Comparison of ENCODE assay signal across 26 mouse cellular contexts in the genomic region with DNA sequence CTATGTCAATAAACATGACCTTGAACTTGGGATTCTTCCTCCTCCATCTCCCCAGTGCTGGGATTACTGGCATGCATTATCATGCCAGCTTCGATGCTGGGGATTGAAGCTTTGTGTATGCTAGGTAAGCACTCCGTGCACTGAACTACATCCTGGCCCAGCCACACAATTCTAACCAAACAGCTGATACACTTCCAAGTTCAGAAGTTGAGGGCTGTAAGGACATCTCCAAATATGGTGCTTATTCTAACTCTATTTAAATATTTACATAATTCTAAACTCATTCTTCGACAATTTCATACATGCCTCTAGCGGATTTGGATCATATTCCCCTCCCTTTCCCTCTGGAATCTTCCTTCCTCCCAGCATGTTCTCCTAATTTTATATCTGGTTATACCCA. TPM values are rescaled to one million over a fixed set of nuclear protein-coding genes. Genes with fewer than 3 reads are reported as not detected.
A peak's percentile ranks its signal among the peaks of the same experiment; 100 is the strongest.
DNase-seq lines count a peak whose midpoint lies in the region; ATAC-seq and TF ChIP-seq lines count a peak whose summit lies in the region.
"Had no signal": no experiment of that assay in that cellular context is flagged by ENCODE, and none has a peak within 500 bp of the region (broad histone marks: within the 10 kb centered on the region; RNA-seq: fewer than 3 reads in every experiment).

No protein-coding gene starts in this region.

- WGBS in intestine, embryonic 16.5 days: 53% methylated on average over 4 of the region's 4 CpGs
- WGBS in intestine, postnatal 0 days: 49% methylated on average over 4 of the region's 4 CpGs
- WGBS in lung, embryonic 16.5 days: 28% methylated on average over 4 of the region's 4 CpGs
- WGBS in stomach, embryonic 14.5 days: 31% methylated on average over 4 of the region's 4 CpGs
- WGBS in stomach, embryonic 16.5 days: 34% methylated on average over 4 of the region's 4 CpGs

- no peak overlapping the region for H3K27ac ChIP-seq in intestine, embryonic 16.5 days (ENCODE audit: low read length)
- H3K27ac ChIP-seq in intestine, postnatal 0 days (ENCODE audit: low read depth, low read length): no peak overlapping the region
- no peak overlapping the region for H3K27ac ChIP-seq in lung, embryonic 16.5 days (ENCODE audit: low read length)
- H3K27ac ChIP-seq in stomach, embryonic 14.5 days (ENCODE audit: low read length): peak overlapping the region; percentile 84
- peak overlapping the region; percentile 81 for H3K27ac ChIP-seq in stomach, embryonic 16.5 days (ENCODE audit: low read length)
- H3K27ac ChIP-seq: embryonic facial prominence, embryonic 12.5 days; embryonic facial prominence, embryonic 15.5 days; forebrain, embryonic 12.5 days; forebrain, embryonic 15.5 days; hindbrain, embryonic 10.5 days; hindbrain, embryonic 13.5 days had no signal

- H3K4me3 ChIP-seq in intestine, embryonic 16.5 days (ENCODE audit: low read length): no peak overlapping the region
- H3K4me3 ChIP-seq in intestine, postnatal 0 days (ENCODE audit: low read depth, low read length): no peak overlapping the region
- H3K4me3 ChIP-seq in lung, embryonic 16.5 days (ENCODE audit: low read length): no peak overlapping the region
- H3K4me3 ChIP-seq in stomach, embryonic 14.5 days (ENCODE audit: low read depth, low read length): no peak overlapping the region
- no peak overlapping the region for H3K4me3 ChIP-seq in stomach, embryonic 16.5 days (replicated peaks; ENCODE audit: low read length)
- H3K4me3 ChIP-seq: embryonic facial prominence, embryonic 12.5 days; embryonic facial prominence, embryonic 15.5 days; forebrain, embryonic 12.5 days; forebrain, embryonic 15.5 days; hindbrain, embryonic 10.5 days; hindbrain, embryonic 13.5 days had no signal

- no peak overlapping the region for H3K9ac ChIP-seq in intestine, embryonic 16.5 days (ENCODE audit: low read depth, low read length)
- no peak overlapping the region for H3K9ac ChIP-seq in intestine, postnatal 0 days (ENCODE audit: low read depth, low read length)
- no peak overlapping the region for H3K9ac ChIP-seq in lung, embryonic 16.5 days (ENCODE audit: low read length)
- H3K9ac ChIP-seq in stomach, embryonic 14.5 days (replicated peaks; ENCODE audit: low read depth, low read length): no peak overlapping the region
- no peak overlapping the region for H3K9ac ChIP-seq in stomach, embryonic 16.5 days (ENCODE audit: low read length)
- H3K9ac ChIP-seq: embryonic facial prominence, embryonic 12.5 days; embryonic facial prominence, embryonic 15.5 days; forebrain, embryonic 12.5 days; forebrain, embryonic 15.5 days; hindbrain, embryonic 13.5 days had no signal

- H3K4me2 ChIP-seq in intestine, embryonic 16.5 days (ENCODE audit: low read depth, low read length): no peak overlapping the region
- no peak overlapping the region for H3K4me2 ChIP-seq in intestine, postnatal 0 days (replicated peaks; ENCODE audit: low read depth)
- no peak overlapping the region for H3K4me2 ChIP-seq in lung, embryonic 16.5 days (ENCODE audit: low read depth, low read length)
- H3K4me2 ChIP-seq in stomach, embryonic 14.5 days (replicated peaks; ENCODE audit: low read depth, low read length): no peak overlapping the region
- no peak overlapping the region for H3K4me2 ChIP-seq in stomach, embryonic 16.5 days (ENCODE audit: low read depth, low read length)
- H3K4me2 ChIP-seq: embryonic facial prominence, embryonic 12.5 days; embryonic facial prominence, embryonic 15.5 days; forebrain, embryonic 12.5 days; forebrain, embryonic 15.5 days; heart, embryonic 11.5 days; hindbrain, embryonic 13.5 days had no signal

- H3K4me1 ChIP-seq in intestine, embryonic 16.5 days (ENCODE audit: control insufficient read depth, insufficient read depth, low read length): no peaks in the 10 kb centered on the region
- no peaks in the 10 kb centered on the region for H3K4me1 ChIP-seq in intestine, postnatal 0 days (replicated peaks; ENCODE audit: control insufficient read depth, insufficient read depth, low read length)
- no peaks in the 10 kb centered on the region for H3K4me1 ChIP-seq in lung, embryonic 16.5 days (replicated peaks; ENCODE audit: control insufficient read depth, insufficient read depth, low read length)
- no peaks in the 10 kb centered on the region for H3K4me1 ChIP-seq in stomach, embryonic 14.5 days (ENCODE audit: control insufficient read depth, insufficient read depth, low read length)
- H3K4me1 ChIP-seq in stomach, embryonic 16.5 days (ENCODE audit: control insufficient read depth, insufficient read depth, low read length): no peaks in the 10 kb centered on the region
- H3K4me1 ChIP-seq: embryonic facial prominence, embryonic 12.5 days; embryonic facial prominence, embryonic 15.5 days; forebrain, embryonic 12.5 days; forebrain, embryonic 15.5 days; hindbrain, embryonic 10.5 days; hindbrain, embryonic 13.5 days had no signal

- no peak for DNase-seq in lung, postnatal 10 days
- no peak for DNase-seq in gastrocnemius, postnatal 25 days
- DNase-seq: adrenal gland, postnatal 10 days; B cell, adult 2 months; cerebellum, adult 11 months; cerebellum, adult 2 months; cerebellum, adult 9-11 months; cerebellum, postnatal 25 days; gastrocnemius, postnatal 36 days; heart, postnatal 36 days had no signal

- no peaks in the 10 kb centered on the region for H3K27me3 ChIP-seq in intestine, embryonic 16.5 days (replicated peaks; ENCODE audit: control insufficient read depth, insufficient read depth, low read length)
- H3K27me3 ChIP-seq in intestine, postnatal 0 days (replicated peaks; ENCODE audit: control insufficient read depth, insufficient read depth, low read length): no peaks in the 10 kb centered on the region
- no peaks in the 10 kb centered on the region for H3K27me3 ChIP-seq in lung, embryonic 16.5 days (ENCODE audit: control insufficient read depth, insufficient read depth, low read depth, low read length)
- no peaks in the 10 kb centered on the region for H3K27me3 ChIP-seq in stomach, embryonic 14.5 days (ENCODE audit: control insufficient read depth, insufficient read depth, low read length)
- H3K27me3 ChIP-seq in stomach, embryonic 16.5 days (ENCODE audit: control insufficient read depth, insufficient read depth, low read length): no peaks in the 10 kb centered on the region
- H3K27me3 ChIP-seq: CH12.LX; embryonic facial prominence, embryonic 12.5 days; embryonic facial prominence, embryonic 15.5 days; forebrain, embryonic 12.5 days; forebrain, embryonic 15.5 days; hindbrain, embryonic 13.5 days; Patski had no signal

- 0 out of 2 replicates have a peak, but pooled peaks have one; percentile 31 for ATAC-seq in intestine, embryonic 16.5 days
- no peak for ATAC-seq in intestine, postnatal 0 days
- peak; percentile 38; the same call in 1 of the 2 replicates for ATAC-seq in lung, embryonic 16.5 days (ENCODE audit: low read depth)
- ATAC-seq in stomach, embryonic 14.5 days (ENCODE audit: insufficient number of reproducible peaks, insufficient read depth, low FRiP score, low read depth): no peak
- ATAC-seq in stomach, embryonic 16.5 days (ENCODE audit: insufficient read depth, low FRiP score): peak; percentile 82; the same call in 1 of the 2 replicates
- ATAC-seq: forebrain, embryonic 15.5 days; hindbrain, embryonic 16.5 days; Patski had no signal

- no peaks in the 10 kb centered on the region for H3K36me3 ChIP-seq in intestine, embryonic 16.5 days (ENCODE audit: control insufficient read depth, insufficient read depth, low read length)
- H3K36me3 ChIP-seq in intestine, postnatal 0 days (ENCODE audit: control insufficient read depth, insufficient read depth): no peaks in the 10 kb centered on the region
- no peaks in the 10 kb centered on the region for H3K36me3 ChIP-seq in lung, embryonic 16.5 days (ENCODE audit: control insufficient read depth, insufficient read depth, low read length)
- H3K36me3 ChIP-seq in stomach, embryonic 14.5 days (ENCODE audit: control insufficient read depth, insufficient read depth, low read length): no peaks in the 10 kb centered on the region
- H3K36me3 ChIP-seq in stomach, embryonic 16.5 days (ENCODE audit: control insufficient read depth, insufficient read depth, low read length): no peaks in the 10 kb centered on the region
- H3K36me3 ChIP-seq: embryonic facial prominence, embryonic 12.5 days; embryonic facial prominence, embryonic 15.5 days; forebrain, embryonic 12.5 days; forebrain, embryonic 15.5 days; G1E; hindbrain, embryonic 10.5 days; hindbrain, embryonic 13.5 days had no signal

- H3K9me3 ChIP-seq in intestine, embryonic 16.5 days (ENCODE audit: control insufficient read depth, low read length): no peaks in the 10 kb centered on the region
- H3K9me3 ChIP-seq in intestine, postnatal 0 days (ENCODE audit: control insufficient read depth): no peaks in the 10 kb centered on the region
- no peaks in the 10 kb centered on the region for H3K9me3 ChIP-seq in lung, embryonic 16.5 days (ENCODE audit: control insufficient read depth, low read length)
- no peaks in the 10 kb centered on the region for H3K9me3 ChIP-seq in stomach, embryonic 14.5 days (ENCODE audit: control insufficient read depth, low read depth, low read length)
- no peaks in the 10 kb centered on the region for H3K9me3 ChIP-seq in stomach, embryonic 16.5 days (replicated peaks; ENCODE audit: control insufficient read depth, low read length)
- H3K9me3 ChIP-seq: embryonic facial prominence, embryonic 12.5 days; embryonic facial prominence, embryonic 15.5 days; forebrain, embryonic 12.5 days; forebrain, embryonic 15.5 days; G1E; hindbrain, embryonic 10.5 days; hindbrain, embryonic 13.5 days had no signal

- TF ChIP-seq CTCF in intestine, postnatal 0 days (IDR thresholded peaks at IDR 0.05; ENCODE audit: low read depth): no peak

RNA-seq across cellular contexts. Expression of a gene that starts 12.1 kb away (rescaled TPM):
- polyA plus RNA-seq in intestine, embryonic 16.5 days (2015; fragmentation: Nextera tagmentation; extraction: Ambion mirVana): 6.1 and 7.1 TPM in 2 replicates
- polyA plus RNA-seq in intestine, postnatal 0 days (2015; fragmentation: Nextera tagmentation; extraction: Ambion mirVana): 6.8 and 8.8 TPM in 2 replicates
- 3.6 and 5.0 TPM in 2 replicates for polyA plus RNA-seq in lung, embryonic 16.5 days (2015; fragmentation: Nextera tagmentation; extraction: Ambion mirVana)
- 12.9 and 15.9 TPM in 2 replicates for polyA plus RNA-seq in stomach, embryonic 14.5 days (2014; fragmentation: Nextera tagmentation; extraction: Ambion mirVana)
- polyA plus RNA-seq in stomach, embryonic 16.5 days (2015; fragmentation: Nextera tagmentation; extraction: Ambion mirVana): 8.9 and 9.2 TPM in 2 replicates
- total RNA-seq in gastrocnemius, postnatal 25 days (2021): 1 to 10 TPM in 1 of 2 experiments, under 1 TPM in 1; 1.00 to 1.4 TPM
- total RNA-seq: CH12.LX, G1E had no signal
- polyA plus RNA-seq: G1E had no signal

RNA-seq across cellular contexts. Expression of a gene that starts 35.6 kb away (rescaled TPM):
- 0.87 and 1.4 TPM in 2 replicates for polyA plus RNA-seq in intestine, embryonic 16.5 days (2015; fragmentation: Nextera tagmentation; extraction: Ambion mirVana)
- 1.2 and 1.3 TPM in 2 replicates for polyA plus RNA-seq in intestine, postnatal 0 days (2015; fragmentation: Nextera tagmentation; extraction: Ambion mirVana)
- 0.63 and 0.69 TPM in 2 replicates for polyA plus RNA-seq in lung, embryonic 16.5 days (2015; fragmentation: Nextera tagmentation; extraction: Ambion mirVana)
- 0.80 and 0.97 TPM in 2 replicates for polyA plus RNA-seq in stomach, embryonic 14.5 days (2014; fragmentation: Nextera tagmentation; extraction: Ambion mirVana)
- polyA plus RNA-seq in stomach, embryonic 16.5 days (2015; fragmentation: Nextera tagmentation; extraction: Ambion mirVana): 2.7 and 2.9 TPM in 2 replicates
- 1 to 10 TPM; 1.6 to 6.9 TPM for total RNA-seq in gastrocnemius, postnatal 25 days (2021)
- total RNA-seq: CH12.LX, G1E had no signal
- polyA plus RNA-seq: G1E had no signal

Comparison
In these comparisons a context has a peak if more than half of its experiments do, and no peak if none do; other contexts are left out.
1. ATAC-seq: peak in intestine, embryonic 16.5 days (single experiment), lung, embryonic 16.5 days (single experiment) and stomach, embryonic 16.5 days (single experiment); none in intestine, postnatal 0 days (single experiment) and stomach, embryonic 14.5 days (single experiment).
2. H3K27ac ChIP-seq: peak in stomach, embryonic 14.5 days (single experiment) and stomach, embryonic 16.5 days (single experiment); none in intestine, embryonic 16.5 days (single experiment), intestine, postnatal 0 days (single experiment) and lung, embryonic 16.5 days (single experiment).